Mouse (Mus musculus): ENCODE data around the gene Klhdc7b. TPM values are rescaled to one million over a fixed set of nuclear protein-coding genes. Genes with fewer than 3 reads are reported as not detected.

The Klhdc7b gene
- polyA plus RNA-seq, 1 experiment: not detected

- TF ChIP-seq CTCF (IDR thresholded peaks at IDR 0.05; ENCODE audit: extremely low read depth, insufficient read depth, insufficient read length, insufficient replicate concordance): no peak
- TF ChIP-seq POLR2A (IDR thresholded peaks at IDR 0.05; ENCODE audit: low read depth, low read length): no peak
- H3K27ac ChIP-seq (ENCODE audit: insufficient read depth, low read length): no peak overlapping the region
- no peaks in the 10 kb centered on the region for H3K4me1 ChIP-seq (ENCODE audit: control insufficient read depth, insufficient read depth, insufficient read length)
- no peaks in the 10 kb centered on the region for H3K27me3 ChIP-seq (ENCODE audit: control insufficient read depth, insufficient read depth, low read length)
- no peak overlapping the region for H3K4me3 ChIP-seq (ENCODE audit: extremely low read depth, insufficient read depth, insufficient read length)
- no peaks in the 10 kb centered on the region for H3K36me3 ChIP-seq (ENCODE audit: control insufficient read depth, insufficient read depth, low read length)
- no peak for DNase-seq (ENCODE audit: low read depth in 1 of 2, low spot score in 2 of 2)
- 96% methylated on average over 2 of the region's 2 CpGs for WGBS
Observed at GRCm38 (mm10) chr15:89398146-89398545, 13.4 kb downstream of the Klhdc7b start.

GRCm38 (mm10) chr15:89399716-89400115 lies 15.0 kb downstream of the Klhdc7b start:
- Histone ChIP-seq H3K4me1 (ENCODE audit: control insufficient read depth, insufficient read depth, insufficient read length) (no peaks in the 10 kb centered on the region), H3K36me3 (ENCODE audit: control insufficient read depth, insufficient read depth, low read length) (no peaks in the 10 kb centered on the region), H3K27ac (ENCODE audit: insufficient read depth, low read length) (no peak overlapping the region), H3K4me3 (ENCODE audit: extremely low read depth, insufficient read depth, insufficient read length) (no peak overlapping the region), H3K27me3 (ENCODE audit: control insufficient read depth, insufficient read depth, low read length) (no peaks in the 10 kb centered on the region)
- TF ChIP-seq CTCF (IDR thresholded peaks at IDR 0.05; ENCODE audit: extremely low read depth, insufficient read depth, insufficient read length, insufficient replicate concordance) (no peak), POLR2A (IDR thresholded peaks at IDR 0.05; ENCODE audit: low read depth, low read length) (no peak)
- WGBS: 73% methylated on average over 1 of the region's 1 CpGs
- no peak for DNase-seq (ENCODE audit: low read depth in 1 of 2, low spot score in 2 of 2)

DNA sequence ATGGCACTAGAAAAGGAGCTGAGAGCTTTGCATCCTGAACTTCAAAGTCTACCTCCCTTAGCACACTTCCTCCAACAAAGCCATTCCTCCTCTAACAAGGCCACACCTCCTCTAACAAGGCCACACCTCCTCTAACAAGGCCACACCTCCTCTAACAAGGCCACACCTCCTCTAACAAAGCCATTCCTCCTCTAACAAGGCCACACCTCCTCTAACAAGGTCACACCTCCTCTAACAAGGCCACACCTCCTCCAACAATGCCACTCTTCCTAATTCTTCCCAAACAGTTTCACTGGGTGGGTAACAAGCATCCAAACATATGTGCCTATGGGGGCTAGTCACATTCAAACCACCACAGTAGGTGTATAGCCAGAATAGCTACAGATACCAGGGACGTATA lies 17.8 kb downstream of the Klhdc7b start:
- no peak overlapping the region for H3K4me3 ChIP-seq (ENCODE audit: extremely low read depth, insufficient read depth, insufficient read length)
- no peak overlapping the region for H3K27ac ChIP-seq (ENCODE audit: insufficient read depth, low read length)
- 88% methylated on average over 1 of the region's 1 CpGs for WGBS
- no peak for DNase-seq (ENCODE audit: low read depth in 1 of 2, low spot score in 2 of 2)
- H3K4me1 ChIP-seq (ENCODE audit: control insufficient read depth, insufficient read depth, insufficient read length): no peaks in the 10 kb centered on the region
- H3K36me3 ChIP-seq (ENCODE audit: control insufficient read depth, insufficient read depth, low read length): no peaks in the 10 kb centered on the region
- no peaks in the 10 kb centered on the region for H3K27me3 ChIP-seq (ENCODE audit: control insufficient read depth, insufficient read depth, low read length)
- TF ChIP-seq CTCF (IDR thresholded peaks at IDR 0.05; ENCODE audit: extremely low read depth, insufficient read depth, insufficient read length, insufficient replicate concordance): no peak
- no peak for TF ChIP-seq POLR2A (IDR thresholded peaks at IDR 0.05; ENCODE audit: low read depth, low read length)

DNA sequence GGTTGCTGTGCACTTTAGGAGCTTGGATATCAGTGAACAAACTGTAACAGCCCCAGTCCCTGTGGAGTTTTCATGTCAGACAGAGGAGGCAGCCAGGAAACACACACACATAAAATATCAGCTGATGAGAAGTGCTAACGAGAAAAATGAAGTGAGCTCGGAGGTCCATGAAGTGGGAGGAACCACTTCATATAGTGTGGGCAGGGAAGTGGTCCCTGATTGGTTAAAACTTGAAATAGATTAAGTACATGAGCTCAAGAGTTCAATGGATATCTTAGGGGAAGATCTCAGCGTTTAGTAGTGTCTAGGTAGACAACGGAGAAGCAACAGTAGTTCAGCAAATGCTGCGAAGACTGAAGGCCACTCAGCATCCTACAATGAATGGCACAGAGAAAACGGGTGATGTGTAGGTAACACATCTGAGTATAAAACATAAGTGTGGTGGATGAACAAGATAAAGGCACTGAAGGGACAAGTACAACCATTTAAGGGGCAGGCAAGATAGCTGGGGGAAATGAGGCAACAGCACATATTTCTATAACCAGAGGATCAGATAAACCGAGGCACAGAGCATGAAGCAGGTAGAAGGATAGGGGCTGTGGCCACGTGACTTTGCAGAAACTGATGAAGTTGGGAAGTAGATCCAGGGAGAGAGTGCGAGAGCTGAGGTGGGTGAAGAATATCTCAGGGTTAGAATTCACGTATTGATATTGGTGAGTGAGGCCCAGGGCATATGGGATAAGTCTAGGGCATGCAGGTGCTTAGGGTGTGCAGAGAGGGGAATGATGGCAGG lies 20.3 kb downstream of the Klhdc7b start:
- H3K27me3 ChIP-seq (ENCODE audit: control insufficient read depth, insufficient read depth, low read length): no peaks in the 10 kb centered on the region
- H3K4me3 ChIP-seq (ENCODE audit: extremely low read depth, insufficient read depth, insufficient read length): no peak overlapping the region
- 73% methylated on average over 10 of the region's 10 CpGs for WGBS
- H3K36me3 ChIP-seq (ENCODE audit: control insufficient read depth, insufficient read depth, low read length): no peaks in the 10 kb centered on the region
- H3K4me1 ChIP-seq (ENCODE audit: control insufficient read depth, insufficient read depth, insufficient read length): no peaks in the 10 kb centered on the region
- no peak for DNase-seq (ENCODE audit: low read depth in 1 of 2, low spot score in 2 of 2)
- TF ChIP-seq CTCF (IDR thresholded peaks at IDR 0.05; ENCODE audit: extremely low read depth, insufficient read depth, insufficient read length, insufficient replicate concordance): no peak
- no peak for TF ChIP-seq POLR2A (IDR thresholded peaks at IDR 0.05; ENCODE audit: low read depth, low read length)
- no peak overlapping the region for H3K27ac ChIP-seq (ENCODE audit: insufficient read depth, low read length)

GRCm38 (mm10) chr15:89406691-89407090 lies 22.0 kb downstream of the Klhdc7b start:
- TF ChIP-seq POLR2A (IDR thresholded peaks at IDR 0.05; ENCODE audit: low read depth, low read length) (no peak), CTCF (IDR thresholded peaks at IDR 0.05; ENCODE audit: extremely low read depth, insufficient read depth, insufficient read length, insufficient replicate concordance) (no peak)
- Histone ChIP-seq H3K27ac (ENCODE audit: insufficient read depth, low read length) (no peak overlapping the region), H3K4me1 (ENCODE audit: control insufficient read depth, insufficient read depth, insufficient read length) (no peaks in the 10 kb centered on the region), H3K27me3 (ENCODE audit: control insufficient read depth, insufficient read depth, low read length) (no peaks in the 10 kb centered on the region), H3K4me3 (ENCODE audit: extremely low read depth, insufficient read depth, insufficient read length) (no peak overlapping the region), H3K36me3 (ENCODE audit: control insufficient read depth, insufficient read depth, low read length) (no peaks in the 10 kb centered on the region)
- no peak for DNase-seq (ENCODE audit: low read depth in 1 of 2, low spot score in 2 of 2)

DNA sequence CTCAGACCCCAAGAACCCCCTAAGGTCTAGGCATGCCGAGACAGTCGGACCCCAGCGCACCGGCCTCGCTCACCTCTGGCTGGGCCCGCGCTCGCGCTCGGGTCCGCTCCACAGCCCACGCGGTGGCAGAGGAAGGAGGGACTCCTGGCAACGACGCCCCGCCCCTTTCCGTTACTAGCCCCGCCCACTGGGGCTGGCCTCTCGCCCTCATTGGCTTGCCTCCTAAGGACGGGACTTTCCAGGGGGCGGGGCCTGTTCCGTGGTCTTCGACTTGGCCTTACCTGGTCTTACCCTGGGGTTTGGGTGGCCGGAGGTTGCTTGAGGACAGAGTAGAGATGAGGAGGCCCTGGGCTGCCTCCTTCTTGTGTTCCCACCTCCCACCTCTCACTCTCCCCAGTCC lies 25.4 kb downstream of the Klhdc7b start, which contains the start of gene Syce3:
Gene Syce3, minus strand, starts transcription at position 386 of the 400 bp plus-strand sequence.
- no peaks in the 10 kb centered on the region for H3K4me1 ChIP-seq (ENCODE audit: control insufficient read depth, insufficient read depth, insufficient read length)
- H3K27ac ChIP-seq (ENCODE audit: insufficient read depth, low read length): no peak within 1 kb of the TSS
- no peaks in the 10 kb centered on the region for H3K27me3 ChIP-seq (ENCODE audit: control insufficient read depth, insufficient read depth, low read length)
- H3K36me3 ChIP-seq (ENCODE audit: control insufficient read depth, insufficient read depth, low read length): no peaks in the 10 kb centered on the region
- TF ChIP-seq POLR2A (IDR thresholded peaks at IDR 0.05; ENCODE audit: low read depth, low read length) (no peak), CTCF (IDR thresholded peaks at IDR 0.05; ENCODE audit: extremely low read depth, insufficient read depth, insufficient read length, insufficient replicate concordance) (no peak)
- 92% methylated on average over 24 of the region's 24 CpGs for WGBS
- DNase-seq (ENCODE audit: low read depth in 1 of 2, low spot score in 2 of 2): no peak
- no peak within 1 kb of the TSS for H3K4me3 ChIP-seq (ENCODE audit: extremely low read depth, insufficient read depth, insufficient read length)

DNA sequence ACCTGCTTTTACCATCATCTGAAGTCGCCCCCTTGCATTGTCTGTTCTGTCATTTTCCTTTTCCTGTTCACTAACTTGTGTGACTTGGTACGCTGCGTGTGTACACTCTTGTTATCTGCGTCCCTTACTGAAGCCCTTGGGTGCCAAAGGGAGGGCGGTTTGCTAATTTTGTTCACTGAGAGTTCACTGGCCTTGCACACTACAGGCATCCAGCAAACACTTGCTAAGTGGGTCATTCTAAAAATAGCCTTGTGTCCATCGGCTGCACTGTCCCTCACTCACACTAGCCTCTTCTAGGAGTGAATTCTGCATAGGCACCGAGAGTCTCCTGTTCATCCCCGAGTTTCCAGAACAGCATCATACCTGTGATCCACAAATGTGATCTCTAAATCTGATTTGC lies 30.6 kb downstream of the Klhdc7b start:
- WGBS: 83% methylated on average over 8 of the region's 8 CpGs
- Histone ChIP-seq H3K27me3 (ENCODE audit: control insufficient read depth, insufficient read depth, low read length) (no peaks in the 10 kb centered on the region), H3K36me3 (ENCODE audit: control insufficient read depth, insufficient read depth, low read length) (peaks cover 11% of the 10 kb centered on the region), H3K4me1 (ENCODE audit: control insufficient read depth, insufficient read depth, insufficient read length) (no peaks in the 10 kb centered on the region), H3K27ac (ENCODE audit: insufficient read depth, low read length) (no peak overlapping the region), H3K4me3 (ENCODE audit: extremely low read depth, insufficient read depth, insufficient read length) (no peak overlapping the region)
- TF ChIP-seq CTCF (IDR thresholded peaks at IDR 0.05; ENCODE audit: extremely low read depth, insufficient read depth, insufficient read length, insufficient replicate concordance): no peak
- no peak for TF ChIP-seq POLR2A (IDR thresholded peaks at IDR 0.05; ENCODE audit: low read depth, low read length)
- no peak for DNase-seq (ENCODE audit: low read depth in 1 of 2, low spot score in 2 of 2)

Data from spleen, adult 2 months (tissue).